8 mouse cellular contexts compared by ENCODE assay signal in genomic region chr7:109618721-109619120, GRCm38 (mm10).
A peak's percentile ranks its signal among the peaks of the same experiment; 100 is the strongest.
DNase-seq lines count a peak whose midpoint lies in the region.

No protein-coding gene starts in this region.

- DNase-seq in left cerebral cortex, adult 18-20 months (ENCODE audit: low spot score in 2 of 2) = peak; percentile 72 to 80
- DNase-seq in left cerebral cortex, adult 11 months (ENCODE audit: low spot score) = no peak
- peak; percentile 75 to 91 for DNase-seq in adrenal gland, adult (ENCODE audit: inconsistent age in 2 of 2, low spot score in 1 of 2)
- DNase-seq in embryo, embryonic 11 days = peak; percentile 73
- peak; percentile 79 to 82 for DNase-seq in heart, postnatal 36 days
- peak; percentile 69 to 71 for DNase-seq in lung, adult 18-20 months
- peak; percentile 53 to 74 for DNase-seq in right cerebral cortex, postnatal 10 days (ENCODE audit: low spot score in 2 of 2)
- DNase-seq in yolk sac, embryonic 10.5 days (ENCODE audit: low spot score) = no peak

- intact Hi-C loops in heart, postnatal 36 days (cut with DNase I) = loop anchor here (1.0 to 5.0 kb wide), 2 partner anchors 90 to 171 kb away; no protein-coding TSS in a partner anchor

Comparison
In these comparisons a context has a peak if more than half of its experiments do, and no peak if none do; other contexts are left out.
1. DNase-seq: peak in left cerebral cortex, adult 18-20 months (2 of 2), adrenal gland, adult (2 of 2), embryo, embryonic 11 days (single experiment), heart, postnatal 36 days (2 of 2), lung, adult 18-20 months (2 of 2) and right cerebral cortex, postnatal 10 days (2 of 2); none in left cerebral cortex, adult 11 months (single experiment) and yolk sac, embryonic 10.5 days (single experiment).